Mouse (Mus musculus) neutrophil, adult 59 days (primary cell): ENCODE results near the gene Scgb1b18. TPM values are rescaled to one million over a fixed set of nuclear protein-coding genes. Genes with fewer than 3 reads are reported as not detected.

ENCODE experiments used
- total RNA-seq, 2 experiments: library from RNA; stranded (reverse); gene quantifications; 1 replicate in 1 of 2; 2 replicates in 1 of 2; pipeline ENCODE4 v1.2.4; 2023

Gene Scgb1b18
- not detected for total RNA-seq

DNA sequence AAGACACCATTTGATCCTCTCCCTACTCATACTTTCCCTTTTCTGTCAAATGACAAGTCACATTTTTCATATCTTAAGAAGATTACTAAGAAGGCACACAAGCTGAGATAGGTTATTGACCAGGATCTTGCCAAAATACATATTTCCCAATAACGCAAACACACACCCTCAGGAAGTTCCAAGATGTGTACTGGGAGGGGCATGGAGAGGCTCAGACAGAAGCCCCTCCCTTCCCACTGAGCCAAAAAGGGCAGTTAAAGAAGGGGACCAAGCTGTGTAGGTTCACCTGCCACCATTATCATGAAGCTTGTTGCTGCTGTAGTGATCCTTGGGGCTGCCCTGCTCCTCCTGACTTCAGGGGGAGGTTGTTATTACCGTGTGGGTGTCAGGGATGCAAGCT, at the start of gene Scgb1b18:
Gene Scgb1b18 (plus strand): TSS at position 301 of the 400 bp plus-strand sequence.

DNA sequence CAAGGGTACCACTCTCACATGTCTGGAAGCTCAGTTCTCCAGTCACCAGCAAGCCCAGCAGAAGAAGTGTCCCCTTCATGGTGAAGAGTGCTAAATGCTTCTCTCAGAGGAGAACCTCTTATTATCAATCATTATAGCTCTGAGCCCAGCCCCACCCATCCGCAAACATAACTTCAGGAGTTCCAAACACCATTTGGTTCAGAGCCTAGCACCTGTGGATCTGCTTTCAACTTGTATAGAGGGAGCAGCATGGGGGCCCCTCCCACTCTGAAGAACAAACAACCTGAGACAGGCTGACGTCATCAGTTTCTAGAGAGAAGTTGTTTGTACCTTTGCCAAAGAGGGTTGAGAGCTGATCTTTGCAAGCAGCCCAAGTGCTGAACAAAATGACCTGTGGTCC, 11.6 kb upstream of the Scgb1b18 start, which contains the start of gene Scgb2b18:
Gene Scgb2b18 (minus strand): TSS at position 101 of the 400 bp plus-strand sequence.

Other genes starting within 250 kb of the Scgb1b18 start
- gene Scgb2b17, start 129.0 kb upstream of the Scgb1b18 start, total RNA-seq, result not detected
- gene Scgb1b17, start 122.1 kb upstream of the Scgb1b18 start, total RNA-seq, result not detected
- gene Scgb2b18, start 11.7 kb upstream of the Scgb1b18 start, total RNA-seq, result not detected
- gene Scgb2b19, start 94.8 kb downstream of the Scgb1b18 start, total RNA-seq, result not detected
- gene Scgb1b19, start 101.7 kb downstream of the Scgb1b18 start, total RNA-seq, result not detected
- gene Scgb2b20, start 180.8 kb downstream of the Scgb1b18 start, total RNA-seq, result not detected
- gene Scgb1b20, start 187.7 kb downstream of the Scgb1b18 start, total RNA-seq, result not detected